Mouse (Mus musculus) mouse embryonic stem cell (cell line): Measurements from ENCODE around the gene Xrra1.
"Not testable (repeated sequence)": the region's sequence is repeated elsewhere in the genome, so short reads cannot be mapped to it uniquely, and the experiment has no call there.

Experiments
- in situ Hi-C, 2 experiments: fragments of 300-500 bp; cut with MboI; formaldehyde crosslinking; loops; 1 replicate in 1 of 2; 3 replicates in 1 of 2; pipeline ENCODE4 v1.14.3; 2019 to 2020; ENCODE audit warnings: low sequenced_read_pairs in 2 of 2, low pct_unique_long_range_greater_than_20kb in 1 of 2, mixed read lengths in 1 of 2; ENCODE audit not compliant: unreplicated experiment in 1 of 2

Gene Xrra1

GRCm38 (mm10) chr7:99858813-99859585, at the start of gene Xrra1:
Xrra1 (plus strand) TSS chr7:99859116.
- in situ Hi-C loops, result no loop called here

- in situ Hi-C loops, result no loop called here
Observed at GRCm38 (mm10) chr7:99810814-99811213, 48.1 kb upstream of the Xrra1 start.

- in situ Hi-C loops, result no loop called here
Observed at GRCm38 (mm10) chr7:99811661-99812060, 47.3 kb upstream of the Xrra1 start.

GRCm38 (mm10) chr7:99813394-99813793, 45.5 kb upstream of the Xrra1 start:
- in situ Hi-C loops, result no loop called here

GRCm38 (mm10) chr7:99818181-99818725, 40.7 kb upstream of the Xrra1 start:
- in situ Hi-C loops, result not testable (repeated sequence)

GRCm38 (mm10) chr7:99821953-99822352, 37.0 kb upstream of the Xrra1 start:
- in situ Hi-C loops, result no loop called here

GRCm38 (mm10) chr7:99822426-99822825, 36.5 kb upstream of the Xrra1 start:
- in situ Hi-C loops, result no loop called here

GRCm38 (mm10) chr7:99823045-99823663, 35.8 kb upstream of the Xrra1 start:
- in situ Hi-C loops, result no loop called here

- in situ Hi-C loops, result no loop called here
Observed at GRCm38 (mm10) chr7:99824649-99825483, 34.0 kb upstream of the Xrra1 start.

- in situ Hi-C loops, result no loop called here
Observed at GRCm38 (mm10) chr7:99825511-99825910, 33.4 kb upstream of the Xrra1 start.

GRCm38 (mm10) chr7:99826096-99826495, 32.8 kb upstream of the Xrra1 start:
- in situ Hi-C loops, result no loop called here

GRCm38 (mm10) chr7:99828083-99828570, 30.8 kb upstream of the Xrra1 start, which contains the start of gene Neu3:
Neu3 (minus strand) TSS chr7:99828417.
- in situ Hi-C loops, result no loop called here

- in situ Hi-C loops, result no loop called here
Observed at GRCm38 (mm10) chr7:99833115-99833845, 25.6 kb upstream of the Xrra1 start.

- in situ Hi-C loops, result no loop called here
Observed at GRCm38 (mm10) chr7:99833846-99834222, 25.1 kb upstream of the Xrra1 start.

GRCm38 (mm10) chr7:99834314-99834853, 24.5 kb upstream of the Xrra1 start:
- in situ Hi-C loops, result no loop called here

- in situ Hi-C loops, result no loop called here
Observed at GRCm38 (mm10) chr7:99836781-99837180, 22.1 kb upstream of the Xrra1 start.

- in situ Hi-C loops, result no loop called here
Observed at GRCm38 (mm10) chr7:99837358-99838071, 21.4 kb upstream of the Xrra1 start.
